Comparison of ENCODE assay signal across 10 mouse cellular contexts in the genomic region with DNA sequence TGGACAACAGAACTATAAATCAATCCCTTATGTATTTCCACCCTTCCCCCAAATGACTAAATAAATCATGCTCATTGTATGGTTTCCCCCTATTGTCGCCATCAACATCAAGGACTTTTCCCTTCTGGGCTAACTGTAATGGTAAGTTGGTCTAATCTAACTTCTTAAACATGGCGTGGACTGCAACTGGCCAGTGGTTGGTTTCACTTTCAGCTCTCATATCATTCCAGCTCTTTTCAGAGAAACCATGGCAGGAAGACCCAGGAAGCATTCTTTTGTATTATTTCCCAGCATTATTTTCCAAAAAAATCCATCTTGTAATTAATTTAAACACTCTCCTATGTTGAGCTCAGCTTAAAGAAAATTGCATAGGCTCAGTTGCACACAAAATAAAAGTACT. TPM values are rescaled to one million over a fixed set of nuclear protein-coding genes. Genes with fewer than 3 reads are reported as not detected.
DNase-seq lines count a peak whose midpoint lies in the region; ATAC-seq and TF ChIP-seq lines count a peak whose summit lies in the region.
"Had no signal": no experiment of that assay in that cellular context is flagged by ENCODE, and none has a peak within 500 bp of the region (broad histone marks: within the 10 kb centered on the region; RNA-seq: fewer than 3 reads in every experiment).

No protein-coding gene starts in this region.

- H3K4me2 ChIP-seq in lung, embryonic 14.5 days = peak overlapping the region; percentile 65
- peak overlapping the region; percentile 60 for H3K4me2 ChIP-seq in heart, embryonic 15.5 days

- no peak overlapping the region for H3K9ac ChIP-seq in lung, embryonic 14.5 days
- H3K9ac ChIP-seq in heart, embryonic 15.5 days = no peak overlapping the region

- H3K27ac ChIP-seq in heart, embryonic 10.5 days = no peak overlapping the region
- H3K27ac ChIP-seq in lung, embryonic 14.5 days (ENCODE audit: low read depth) = peak overlapping the region; percentile 91
- H3K27ac ChIP-seq in heart, embryonic 15.5 days = peak overlapping the region; percentile 71
- 0 out of 2 replicates have a peak overlapping the region, but pooled peaks have one; percentile 55 for H3K27ac ChIP-seq in small intestine, adult 2 months (ENCODE audit: insufficient read depth, low read depth, low read length)

- no peaks in the 10 kb centered on the region for H3K9me3 ChIP-seq in heart, embryonic 10.5 days
- no peaks in the 10 kb centered on the region for H3K9me3 ChIP-seq in lung, embryonic 14.5 days (ENCODE audit: low read depth, low read length)
- H3K9me3 ChIP-seq in heart, embryonic 15.5 days (replicated peaks) = no peaks in the 10 kb centered on the region

- H3K4me3 ChIP-seq in heart, embryonic 10.5 days = 0 out of 2 replicates have a peak overlapping the region, but pooled peaks have one; percentile 24
- peak overlapping the region; percentile 25 for H3K4me3 ChIP-seq in lung, embryonic 14.5 days (ENCODE audit: low read depth, low read length)
- peak overlapping the region; percentile 32 for H3K4me3 ChIP-seq in heart, embryonic 15.5 days
- H3K4me3 ChIP-seq in small intestine, adult 2 months (ENCODE audit: low read depth, low read length) = no peak overlapping the region

- TF ChIP-seq CTCF in lung, embryonic 14.5 days (IDR thresholded peaks at IDR 0.05; ENCODE audit: low read depth) = no peak
- no peak for TF ChIP-seq CTCF in small intestine, adult 2 months (IDR thresholded peaks at IDR 0.05; ENCODE audit: extremely low read depth, insufficient read length, insufficient replicate concordance, low read depth, low read length)

- H3K4me1 ChIP-seq in heart, embryonic 10.5 days = peaks cover 25% of the 10 kb centered on the region
- peaks cover 19% of the 10 kb centered on the region for H3K4me1 ChIP-seq in lung, embryonic 14.5 days (ENCODE audit: insufficient read depth)
- H3K4me1 ChIP-seq in heart, embryonic 15.5 days (replicated peaks) = peaks cover 15% of the 10 kb centered on the region
- no peaks in the 10 kb centered on the region for H3K4me1 ChIP-seq in small intestine, adult 2 months (ENCODE audit: control insufficient read depth, insufficient read depth, insufficient read length, low read length)

- 84% methylated on average over 2 of the region's 2 CpGs for WGBS in heart, embryonic 10.5 days
- WGBS in lung, embryonic 14.5 days = 30% methylated on average over 2 of the region's 2 CpGs
- WGBS in heart, embryonic 15.5 days = 39% methylated on average over 2 of the region's 2 CpGs
- 49% methylated on average over 2 of the region's 2 CpGs for WGBS in small intestine, adult 2 months

- no peak for TF ChIP-seq POLR2A in small intestine, adult 2 months (IDR thresholded peaks at IDR 0.05; ENCODE audit: low read depth, low read length)

- no peak for DNase-seq in heart, embryonic 10.5 days (ENCODE audit: low spot score)
- DNase-seq in heart, postnatal 36 days = no peak
- no peak for DNase-seq in lung, embryonic 14.5 days
- no peak for DNase-seq in lung, postnatal 10 days
- no peak for DNase-seq in left cerebral cortex, adult 8-10 months (ENCODE audit: low spot score in 2 of 2)
- DNase-seq in thymus, adult 18-20 months = no peak
- DNase-seq: cerebellum, adult 11 months had no signal

- ATAC-seq in lung, embryonic 14.5 days (ENCODE audit: insufficient read depth) = peak; percentile 32
- no peak for ATAC-seq in heart, embryonic 15.5 days (replicated peaks; ENCODE audit: insufficient number of reproducible peaks, insufficient read depth, low FRiP score, low read depth)
- ATAC-seq: activated CD4-positive, CD25-positive, alpha-beta regulatory T cell, adult 4 months had no signal

- intact Hi-C loops in heart, postnatal 36 days (cut with DNase I) = loop anchor here (2.0 kb wide), 1 partner anchor 17 kb away; no protein-coding TSS in a partner anchor

- H3K36me3 ChIP-seq in heart, embryonic 10.5 days = peaks cover 3% of the 10 kb centered on the region; the same call in 1 of the 2 replicates
- H3K36me3 ChIP-seq in lung, embryonic 14.5 days (ENCODE audit: insufficient read depth) = no peaks in the 10 kb centered on the region; the same call in 1 of the 2 replicates
- H3K36me3 ChIP-seq in heart, embryonic 15.5 days = no peaks in the 10 kb centered on the region
- H3K36me3 ChIP-seq in small intestine, adult 2 months (ENCODE audit: control insufficient read depth, insufficient read depth, low read length) = no peaks in the 10 kb centered on the region

- H3K27me3 ChIP-seq in heart, embryonic 10.5 days (ENCODE audit: insufficient read depth, poor library complexity, severe bottlenecking) = no peaks in the 10 kb centered on the region
- H3K27me3 ChIP-seq in lung, embryonic 14.5 days (ENCODE audit: insufficient read depth, low read length) = no peaks in the 10 kb centered on the region
- no peaks in the 10 kb centered on the region for H3K27me3 ChIP-seq in heart, embryonic 15.5 days
- H3K27me3 ChIP-seq in small intestine, adult 2 months (ENCODE audit: control insufficient read depth, insufficient read depth, low read length) = no peaks in the 10 kb centered on the region

RNA-seq across cellular contexts. Expression of a gene that starts 23.0 kb away (rescaled TPM):
- 124 and 146 TPM in 2 replicates for polyA plus RNA-seq in heart, embryonic 10.5 days (2016; fragmentation: Nextera tagmentation; extraction: Ambion mirVana)
- 10 to 100 TPM; 43.2 to 46.4 TPM for total RNA-seq in heart, postnatal 36 days (2021)
- polyA plus RNA-seq in lung, embryonic 14.5 days (2014; fragmentation: Nextera tagmentation; extraction: Ambion mirVana) = 127 and 136 TPM in 2 replicates
- 72.6 and 106 TPM in 2 replicates for polyA plus RNA-seq in heart, embryonic 15.5 days (2015; fragmentation: Nextera tagmentation; extraction: Ambion mirVana)
- polyA plus RNA-seq in small intestine, adult 2 months (2012; rRNA removed) = 34.6 and 41.2 TPM in 2 replicates
- total RNA-seq in left cerebral cortex, adult 8-10 months (2022) = 10 to 100 TPM; 20.8 to 25.4 (median 23.8) TPM
